Mouse (Mus musculus) liver, embryonic 13.5 days (tissue): ENCODE measurements around the gene Slc9b2. TPM values are rescaled to one million over a fixed set of nuclear protein-coding genes. Genes with fewer than 3 reads are reported as not detected.

Source experiments
- ATAC-seq: fragments of 200-750 bp; cut with Nextera tagmentation; 2 replicates; pipeline ENCODE4 v1.8.0; 2017; ENCODE audit warnings: low read depth, mild to moderate bottlenecking, moderate number of reproducible peaks, moderate library complexity
- DNase-seq: peaks from one replicate; pipeline ENCODE4 v3.0.0; 2022
- H3K27ac ChIP-seq: fragments of 300-500 bp; sonication (generic); 2 replicates; pipeline ENCODE4 v1.5.1; 2015; ENCODE audit warnings: moderate library complexity, mild to moderate bottlenecking, inconsistent platforms
- H3K27me3 ChIP-seq: fragments of 300-500 bp; sonication (generic); 2 replicates; pipeline ENCODE4 v1.6.1; 2015; ENCODE audit warnings: mild to moderate bottlenecking, inconsistent platforms
- H3K36me3 ChIP-seq: fragments of 300-500 bp; sonication (generic); 2 replicates; pipeline ENCODE4 v1.6.1; 2015; ENCODE audit warnings: mild to moderate bottlenecking, inconsistent platforms
- H3K4me1 ChIP-seq: fragments of 300-500 bp; sonication (generic); replicated peaks from 2 replicates; pipeline ENCODE4 v1.6.1; 2015; ENCODE audit warnings: inconsistent platforms
- H3K4me2 ChIP-seq: fragments of 300-500 bp; sonication (generic); 2 replicates; pipeline ENCODE4 v1.6.1; 2015; ENCODE audit warnings: inconsistent platforms, mild to moderate bottlenecking, moderate library complexity
- H3K4me3 ChIP-seq: fragments of 300-500 bp; sonication (generic); replicated peaks from 2 replicates; pipeline ENCODE4 v1.5.1; 2015; ENCODE audit warnings: mild to moderate bottlenecking, inconsistent platforms
- H3K9ac ChIP-seq: fragments of 300-500 bp; sonication (generic); 2 replicates; pipeline ENCODE4 v1.6.1; 2015; ENCODE audit warnings: mild to moderate bottlenecking, inconsistent platforms
- H3K9me3 ChIP-seq: fragments of 300-500 bp; sonication (generic); replicated peaks from 2 replicates; pipeline ENCODE4 v1.6.1; 2016; ENCODE audit warnings: inconsistent platforms
- WGBS: fragments of 180-500 bp; shearing (Covaris S2); methylation state at CpG from one replicate; pipeline ENCODE4 v1.1.7; 2015; ENCODE audit not compliant: insufficient replicate concordance; 5-methylcytosine and 5-hydroxymethylcytosine counted together
- polyA plus RNA-seq: library from polyadenylated mRNA; unstranded; fragments of >200 nt; fragmentation: Nextera tagmentation; extraction: Ambion mirVana; gene quantifications from 2 replicates; pipeline ENCODE4 v1.2.1, GENCODE M21; 2015

Gene Slc9b2
- polyA plus RNA-seq, 1 experiment from 2014 or later: 0.25 TPM

GRCm38 (mm10) chr3:135285807-135286206 lies 21.7 kb upstream of the Slc9b2 start:
- no peaks in the 10 kb centered on the region for H3K9me3 ChIP-seq
- 64% methylated on average over 3 of the region's 3 CpGs for WGBS
- DNase-seq: no peak

GRCm38 (mm10) chr3:135288138-135288750 lies 19.3 kb upstream of the Slc9b2 start:
- H3K9ac ChIP-seq: no peak overlapping the region
- H3K9me3 ChIP-seq: no peaks in the 10 kb centered on the region
- H3K27me3 ChIP-seq: no peaks in the 10 kb centered on the region
- no peak overlapping the region for H3K4me2 ChIP-seq
- H3K4me3 ChIP-seq: no peak overlapping the region
- DNase-seq (no peak), ATAC-seq (no peak)
- WGBS: 69% methylated on average over 8 of the region's 8 CpGs
- H3K4me1 ChIP-seq: no peaks in the 10 kb centered on the region
- H3K27ac ChIP-seq: no peak overlapping the region
- no peaks in the 10 kb centered on the region for H3K36me3 ChIP-seq

More at GRCm38 (mm10) chr3:135285807-135286206, 21.7 kb upstream of the Slc9b2 start:
- H3K9ac ChIP-seq: no peak overlapping the region
- no peaks in the 10 kb centered on the region for H3K36me3 ChIP-seq
- no peaks in the 10 kb centered on the region for H3K4me1 ChIP-seq
- H3K27me3 ChIP-seq: no peaks in the 10 kb centered on the region
- no peak overlapping the region for H3K4me2 ChIP-seq
- ATAC-seq: no peak
- H3K4me3 ChIP-seq: no peak overlapping the region
- H3K27ac ChIP-seq: no peak overlapping the region

GRCm38 (mm10) chr3:135289148-135289547 lies 18.4 kb upstream of the Slc9b2 start:
- Histone ChIP-seq H3K27ac (no peak overlapping the region), H3K9ac (no peak overlapping the region), H3K36me3 (no peaks in the 10 kb centered on the region), H3K4me2 (no peak overlapping the region), H3K4me1 (no peaks in the 10 kb centered on the region), H3K4me3 (no peak overlapping the region), H3K9me3 (no peaks in the 10 kb centered on the region), H3K27me3 (no peaks in the 10 kb centered on the region)
- ATAC-seq (no peak), DNase-seq (no peak)
- 80% methylated on average over 1 of the region's 1 CpGs for WGBS

GRCm38 (mm10) chr3:135290249-135290894 lies 17.1 kb upstream of the Slc9b2 start:
- H3K4me3 ChIP-seq: no peak overlapping the region
- WGBS: 82% methylated on average over 6 of the region's 7 CpGs
- H3K4me1 ChIP-seq: no peaks in the 10 kb centered on the region
- no peak overlapping the region for H3K4me2 ChIP-seq
- H3K27ac ChIP-seq: no peak overlapping the region
- DNase-seq: no peak
- no peaks in the 10 kb centered on the region for H3K27me3 ChIP-seq
- H3K36me3 ChIP-seq: no peaks in the 10 kb centered on the region
- H3K9me3 ChIP-seq: no peaks in the 10 kb centered on the region
- ATAC-seq: peak; percentile 34; the same call in 1 of the 2 replicates
- H3K9ac ChIP-seq: no peak overlapping the region

GRCm38 (mm10) chr3:135293703-135294102 lies 13.8 kb upstream of the Slc9b2 start:
- H3K9ac ChIP-seq: no peak overlapping the region
- ATAC-seq: no peak
- no peaks in the 10 kb centered on the region for H3K27me3 ChIP-seq
- H3K9me3 ChIP-seq: no peaks in the 10 kb centered on the region
- WGBS: 54% methylated on average over 7 of the region's 7 CpGs
- no peaks in the 10 kb centered on the region for H3K36me3 ChIP-seq
- H3K4me2 ChIP-seq: no peak overlapping the region
- no peak for DNase-seq
- H3K4me1 ChIP-seq: no peaks in the 10 kb centered on the region
- H3K4me3 ChIP-seq: no peak overlapping the region
- H3K27ac ChIP-seq: no peak overlapping the region

GRCm38 (mm10) chr3:135295559-135295958 lies 11.9 kb upstream of the Slc9b2 start:
- no peak for DNase-seq
- ATAC-seq: no peak
- Histone ChIP-seq H3K4me2 (no peak overlapping the region), H3K9ac (no peak overlapping the region), H3K36me3 (no peaks in the 10 kb centered on the region), H3K4me3 (no peak overlapping the region), H3K4me1 (no peaks in the 10 kb centered on the region), H3K27me3 (no peaks in the 10 kb centered on the region), H3K27ac (no peak overlapping the region), H3K9me3 (no peaks in the 10 kb centered on the region)
- 77% methylated on average over 1 of the region's 1 CpGs for WGBS

GRCm38 (mm10) chr3:135298560-135298959 lies 8.9 kb upstream of the Slc9b2 start:
- no peak for DNase-seq
- Histone ChIP-seq H3K4me3 (no peak overlapping the region), H3K36me3 (no peaks in the 10 kb centered on the region), H3K4me1 (no peaks in the 10 kb centered on the region), H3K9ac (no peak overlapping the region), H3K27me3 (no peaks in the 10 kb centered on the region), H3K4me2 (no peak overlapping the region), H3K9me3 (no peaks in the 10 kb centered on the region), H3K27ac (no peak overlapping the region)
- no peak for ATAC-seq
- WGBS: 58% methylated on average over 3 of the region's 3 CpGs

GRCm38 (mm10) chr3:135300081-135300480 lies 7.4 kb upstream of the Slc9b2 start:
- ATAC-seq (no peak), DNase-seq (no peak)
- 45% methylated on average over 6 of the region's 6 CpGs for WGBS

GRCm38 (mm10) chr3:135304060-135304459 lies 3.4 kb upstream of the Slc9b2 start:
- Histone ChIP-seq H3K9ac (no peak overlapping the region), H3K27ac (no peak overlapping the region), H3K4me1 (peaks cover 11% of the 10 kb centered on the region), H3K9me3 (no peaks in the 10 kb centered on the region), H3K27me3 (no peaks in the 10 kb centered on the region), H3K36me3 (no peaks in the 10 kb centered on the region), H3K4me2 (no peak overlapping the region), H3K4me3 (no peak overlapping the region)
- WGBS: 42% methylated on average over 6 of the region's 6 CpGs
- no peak for ATAC-seq
- DNase-seq: no peak

More at GRCm38 (mm10) chr3:135300081-135300480, 7.4 kb upstream of the Slc9b2 start:
- H3K4me1 ChIP-seq: no peaks in the 10 kb centered on the region
- H3K4me2 ChIP-seq: no peak overlapping the region
- no peaks in the 10 kb centered on the region for H3K27me3 ChIP-seq
- no peaks in the 10 kb centered on the region for H3K9me3 ChIP-seq
- H3K9ac ChIP-seq: no peak overlapping the region
- H3K27ac ChIP-seq: no peak overlapping the region
- H3K4me3 ChIP-seq: no peak overlapping the region
- H3K36me3 ChIP-seq: no peaks in the 10 kb centered on the region

- ATAC-seq: no peak
- Histone ChIP-seq H3K36me3 (no peaks in the 10 kb centered on the region), H3K4me2 (no peak overlapping the region), H3K4me1 (peaks cover 11% of the 10 kb centered on the region), H3K9me3 (no peaks in the 10 kb centered on the region), H3K27me3 (no peaks in the 10 kb centered on the region), H3K9ac (no peak overlapping the region), H3K4me3 (no peak overlapping the region), H3K27ac (no peak overlapping the region)
- DNase-seq: no peak
- 44% methylated on average over 9 of the region's 9 CpGs for WGBS
These were observed 2.9 kb upstream of the Slc9b2 start for GRCm38 (mm10) chr3:135304566-135304965.

GRCm38 (mm10) chr3:135312916-135313491 lies 5.5 kb downstream of the Slc9b2 start:
- Histone ChIP-seq H3K9ac (no peak overlapping the region), H3K4me2 (no peak overlapping the region), H3K27ac (no peak overlapping the region), H3K27me3 (no peaks in the 10 kb centered on the region), H3K4me3 (no peak overlapping the region), H3K4me1 (peaks cover 2% of the 10 kb centered on the region), H3K36me3 (no peaks in the 10 kb centered on the region), H3K9me3 (0 out of 2 replicates have a peak, but pooled peaks cover 3% of the 10 kb centered on the region)
- ATAC-seq (no peak), DNase-seq (no peak)
- 20% methylated on average over 2 of the region's 2 CpGs for WGBS
